Mouse (Mus musculus) heart, embryonic 10.5 days (tissue): ENCODE measurements at regions not wholly inside any gene's neighbourhood (a gene's known extent, or its start where the extent isn't known, plus 50 kb on each side); places are given as distances from the start of the nearest gene placed in this dataset.
A peak's percentile ranks its signal among the peaks of the same experiment; 100 is the strongest.

Experiments used
- DNase-seq: peaks from one replicate; pipeline ENCODE4 v3.0.0-alpha.2; 2017; ENCODE audit warnings: low spot score
- H3K27ac ChIP-seq: fragments of 300-500 bp; sonication (generic); 2 replicates; pipeline ENCODE4 v1.5.1; 2016; ENCODE audit warnings: mild to moderate bottlenecking
- H3K27me3 ChIP-seq: fragments of 300-500 bp; sonication (generic); 2 replicates; pipeline ENCODE4 v1.6.1; 2016; ENCODE audit warnings: mild to moderate bottlenecking; ENCODE audit not compliant: poor library complexity, insufficient read depth, severe bottlenecking
- H3K36me3 ChIP-seq: fragments of 300-500 bp; sonication (generic); 2 replicates; pipeline ENCODE4 v1.6.1; 2016; ENCODE audit warnings: mild to moderate bottlenecking, moderate library complexity
- H3K4me1 ChIP-seq: fragments of 300-500 bp; sonication (generic); 2 replicates; pipeline ENCODE4 v1.6.1; 2016; ENCODE audit warnings: mild to moderate bottlenecking
- H3K4me3 ChIP-seq: fragments of 300-500 bp; sonication (generic); 2 replicates; pipeline ENCODE4 v1.5.1; 2016; ENCODE audit warnings: mild to moderate bottlenecking, moderate library complexity
- H3K9me3 ChIP-seq: fragments of 300-500 bp; sonication (generic); 2 replicates; pipeline ENCODE4 v1.6.1; 2016; ENCODE audit warnings: mild to moderate bottlenecking, moderate library complexity
- WGBS: fragments of 180-500 bp; shearing (Covaris S2); methylation state at CpG from one replicate; pipeline ENCODE4 v1.1.7; 2016; 5-methylcytosine and 5-hydroxymethylcytosine counted together

GRCm38 (mm10) chr15:6044511-6045256, 254.9 kb upstream of the Dab2 start:
- no peak overlapping the region for H3K27ac ChIP-seq
- no peak overlapping the region for H3K4me3 ChIP-seq
- H3K9me3 ChIP-seq, result no peaks in the 10 kb centered on the region
- no peak for DNase-seq
- 45% methylated on average over 10 of the region's 10 CpGs for WGBS
- H3K4me1 ChIP-seq, result no peaks in the 10 kb centered on the region
- H3K27me3 ChIP-seq, result no peaks in the 10 kb centered on the region
- no peaks in the 10 kb centered on the region for H3K36me3 ChIP-seq

- Histone ChIP-seq H3K4me1 (no peaks in the 10 kb centered on the region), H3K36me3 (no peaks in the 10 kb centered on the region), H3K27ac (no peak overlapping the region), H3K9me3 (no peaks in the 10 kb centered on the region), H3K4me3 (no peak overlapping the region), H3K27me3 (no peaks in the 10 kb centered on the region)
- no peak for DNase-seq
- WGBS, result 89% methylated on average over 3 of the region's 3 CpGs
Measured at GRCm38 (mm10) chr15:6055703-6056102, 243.9 kb upstream of the Dab2 start.

- no peaks in the 10 kb centered on the region for H3K9me3 ChIP-seq
- no peaks in the 10 kb centered on the region for H3K4me1 ChIP-seq
- no peaks in the 10 kb centered on the region for H3K27me3 ChIP-seq
- WGBS, result 57% methylated on average over 11 of the region's 11 CpGs
- no peak overlapping the region for H3K27ac ChIP-seq
- H3K4me3 ChIP-seq, result no peak overlapping the region
- H3K36me3 ChIP-seq, result no peaks in the 10 kb centered on the region
- no peak for DNase-seq
Measured at GRCm38 (mm10) chr15:6056887-6057626, 242.5 kb upstream of the Dab2 start.

DNA sequence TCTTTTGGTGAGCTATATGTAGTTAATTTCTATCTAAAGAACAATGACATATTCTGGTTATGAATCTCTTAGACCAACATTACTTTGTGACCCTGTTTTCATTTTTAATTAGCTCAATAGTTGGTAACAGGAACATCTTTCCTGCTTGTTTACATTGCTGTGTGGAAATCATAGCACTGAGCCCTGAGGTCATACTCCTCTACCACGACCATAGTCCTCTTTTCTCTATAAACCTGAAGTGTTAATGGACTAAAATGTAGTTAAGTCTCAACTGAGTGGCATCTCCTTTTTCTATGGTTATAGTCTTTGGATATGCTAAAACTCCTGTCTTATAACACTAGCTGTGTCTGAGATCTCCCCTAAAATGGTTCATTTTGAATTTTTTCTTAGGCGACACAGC, 240.2 kb upstream of the Dab2 start:
- H3K36me3 ChIP-seq, result no peaks in the 10 kb centered on the region
- no peak overlapping the region for H3K4me3 ChIP-seq
- no peaks in the 10 kb centered on the region for H3K4me1 ChIP-seq
- 66% methylated on average over 2 of the region's 2 CpGs for WGBS
- H3K27ac ChIP-seq, result no peak overlapping the region
- no peaks in the 10 kb centered on the region for H3K27me3 ChIP-seq
- no peaks in the 10 kb centered on the region for H3K9me3 ChIP-seq
- no peak for DNase-seq

DNA sequence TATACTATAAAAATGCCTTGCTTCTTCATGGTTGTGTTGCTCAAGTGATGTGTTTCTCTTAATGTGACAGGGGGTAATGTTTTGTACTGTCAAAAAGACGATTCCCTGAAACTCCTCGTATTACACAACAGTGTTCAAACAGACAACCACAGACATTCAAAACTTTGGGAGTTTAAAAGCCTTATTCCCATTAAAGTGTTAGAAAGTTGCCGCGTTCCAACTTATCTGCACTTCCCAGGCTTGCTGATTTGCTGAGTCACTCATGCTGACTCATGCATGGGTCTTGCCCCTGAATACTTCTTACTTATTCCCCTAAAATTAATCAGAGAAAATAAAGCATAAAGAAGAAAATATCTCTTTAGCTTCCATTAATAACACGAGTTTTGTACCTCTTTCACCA, 239.8 kb upstream of the Dab2 start:
- no peaks in the 10 kb centered on the region for H3K36me3 ChIP-seq
- H3K4me1 ChIP-seq, result no peaks in the 10 kb centered on the region
- DNase-seq, result no peak
- H3K9me3 ChIP-seq, result no peaks in the 10 kb centered on the region
- H3K27ac ChIP-seq, result no peak overlapping the region
- no peak overlapping the region for H3K4me3 ChIP-seq
- WGBS, result 72% methylated on average over 5 of the region's 5 CpGs
- H3K27me3 ChIP-seq, result no peaks in the 10 kb centered on the region

DNA sequence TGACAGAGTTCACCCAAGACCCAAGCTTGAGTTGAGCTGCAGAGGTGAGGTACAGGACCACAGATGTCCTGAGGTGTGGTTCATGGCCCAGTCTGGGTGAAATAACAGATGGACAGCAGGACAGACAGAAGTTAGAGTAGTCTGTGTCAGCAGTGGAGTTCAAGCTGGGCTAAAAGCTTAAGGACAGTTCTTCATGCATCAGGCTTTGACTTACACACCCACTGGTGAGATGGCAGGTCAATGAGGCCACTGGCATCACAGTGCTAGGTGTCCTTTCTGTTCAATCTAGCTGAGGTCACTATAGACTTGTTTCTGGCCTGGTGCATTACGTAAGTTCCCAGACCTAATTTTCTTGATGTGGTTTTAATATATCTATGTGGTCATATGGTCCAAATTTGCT, 238.9 kb upstream of the Dab2 start:
- 93% methylated on average over 1 of the region's 1 CpGs for WGBS
- no peak for DNase-seq
- Histone ChIP-seq H3K36me3 (no peaks in the 10 kb centered on the region), H3K4me3 (no peak overlapping the region), H3K9me3 (no peaks in the 10 kb centered on the region), H3K27me3 (no peaks in the 10 kb centered on the region), H3K27ac (0 out of 2 replicates have a peak overlapping the region, but pooled peaks have one; percentile 36), H3K4me1 (no peaks in the 10 kb centered on the region)

GRCm38 (mm10) chr15:6065100-6065499, 234.5 kb upstream of the Dab2 start:
- no peak for DNase-seq
- Histone ChIP-seq H3K4me1 (no peaks in the 10 kb centered on the region), H3K36me3 (no peaks in the 10 kb centered on the region), H3K9me3 (no peaks in the 10 kb centered on the region), H3K4me3 (no peak overlapping the region), H3K27me3 (no peaks in the 10 kb centered on the region), H3K27ac (no peak overlapping the region)
- WGBS, result 91% methylated on average over 3 of the region's 3 CpGs

DNA sequence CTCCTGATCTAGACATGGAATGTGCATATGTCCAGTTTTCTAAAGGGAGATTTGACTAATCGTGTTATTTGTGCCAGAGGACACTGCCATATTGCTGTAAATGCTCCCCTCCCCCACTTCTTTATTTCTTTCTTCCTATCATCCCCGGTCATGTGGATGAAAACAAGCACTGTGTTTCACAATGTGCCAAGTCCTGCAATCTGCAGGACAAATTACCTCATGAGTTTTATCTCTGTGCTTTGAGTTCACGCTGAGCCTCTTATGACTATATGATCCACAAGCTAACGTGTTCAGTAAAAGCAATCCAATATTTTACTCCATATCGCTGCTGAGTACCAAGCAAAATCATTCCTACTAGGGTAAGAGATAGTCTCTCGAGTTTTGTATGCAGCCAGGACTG, 232.2 kb upstream of the Dab2 start:
- Histone ChIP-seq H3K27ac (no peak overlapping the region), H3K9me3 (no peaks in the 10 kb centered on the region), H3K4me3 (no peak overlapping the region), H3K27me3 (no peaks in the 10 kb centered on the region), H3K4me1 (no peaks in the 10 kb centered on the region), H3K36me3 (no peaks in the 10 kb centered on the region)
- DNase-seq, result no peak
- 75% methylated on average over 6 of the region's 6 CpGs for WGBS

- Histone ChIP-seq H3K27me3 (no peaks in the 10 kb centered on the region), H3K27ac (no peak overlapping the region), H3K4me3 (no peak overlapping the region), H3K9me3 (no peaks in the 10 kb centered on the region), H3K4me1 (no peaks in the 10 kb centered on the region), H3K36me3 (no peaks in the 10 kb centered on the region)
- no peak for DNase-seq
- WGBS, result 93% methylated on average over 8 of the region's 8 CpGs
Measured at GRCm38 (mm10) chr15:6068371-6068770, 231.2 kb upstream of the Dab2 start.

GRCm38 (mm10) chr15:6071873-6072272, 227.7 kb upstream of the Dab2 start:
- Histone ChIP-seq H3K4me3 (no peak overlapping the region), H3K36me3 (no peaks in the 10 kb centered on the region), H3K9me3 (no peaks in the 10 kb centered on the region), H3K27ac (no peak overlapping the region), H3K27me3 (no peaks in the 10 kb centered on the region), H3K4me1 (no peaks in the 10 kb centered on the region)
- no peak for DNase-seq

DNA sequence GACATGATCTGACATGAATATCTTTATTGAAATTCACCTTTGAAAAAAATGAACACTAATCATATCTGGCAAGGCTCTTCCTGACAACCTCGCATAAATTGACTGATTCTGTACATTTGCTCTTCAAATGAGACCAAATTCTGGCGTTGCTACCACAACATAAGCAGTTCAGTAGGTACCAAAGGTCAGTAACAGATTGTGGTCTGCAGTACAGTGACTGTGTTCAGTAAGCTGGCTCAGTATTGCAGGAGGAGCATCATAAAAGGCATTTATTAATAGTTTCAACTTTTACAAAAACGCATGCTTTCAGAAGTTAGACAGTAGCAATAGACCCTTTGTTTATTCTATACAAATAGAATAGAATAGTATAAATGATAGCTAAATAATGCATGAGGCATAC, 226.7 kb upstream of the Dab2 start:
- 79% methylated on average over 3 of the region's 3 CpGs for WGBS
- H3K9me3 ChIP-seq, result no peaks in the 10 kb centered on the region
- no peak overlapping the region for H3K27ac ChIP-seq
- H3K36me3 ChIP-seq, result no peaks in the 10 kb centered on the region
- no peak overlapping the region for H3K4me3 ChIP-seq
- no peaks in the 10 kb centered on the region for H3K27me3 ChIP-seq
- no peak for DNase-seq
- H3K4me1 ChIP-seq, result no peaks in the 10 kb centered on the region

GRCm38 (mm10) chr15:6080714-6081635, 218.6 kb upstream of the Dab2 start:
- no peaks in the 10 kb centered on the region for H3K4me1 ChIP-seq
- no peak overlapping the region for H3K4me3 ChIP-seq
- no peaks in the 10 kb centered on the region for H3K36me3 ChIP-seq
- H3K27ac ChIP-seq, result no peak overlapping the region
- H3K27me3 ChIP-seq, result no peaks in the 10 kb centered on the region
- H3K9me3 ChIP-seq, result no peaks in the 10 kb centered on the region
- 61% methylated on average over 8 of the region's 8 CpGs for WGBS
- DNase-seq, result no peak

DNA sequence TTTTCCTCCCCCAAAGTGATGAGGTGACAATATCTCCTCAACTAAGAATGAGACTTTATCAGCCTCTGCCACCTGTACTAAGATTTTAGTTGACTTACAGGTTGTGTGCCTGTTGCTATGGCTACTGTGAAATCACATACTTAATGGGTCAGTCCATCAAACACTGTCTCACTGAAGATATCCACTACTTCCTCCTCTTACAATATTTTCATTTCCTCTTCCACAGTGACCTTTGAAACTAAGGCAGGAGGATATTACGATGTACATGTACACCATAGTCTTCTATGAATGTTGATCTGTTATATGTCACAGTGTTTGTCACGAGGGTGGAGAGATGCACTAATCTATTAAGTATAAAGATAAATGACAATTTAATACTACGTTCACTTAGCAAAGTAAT, 212.4 kb upstream of the Dab2 start:
- Histone ChIP-seq H3K4me1 (no peaks in the 10 kb centered on the region), H3K4me3 (no peak overlapping the region), H3K27me3 (no peaks in the 10 kb centered on the region), H3K9me3 (no peaks in the 10 kb centered on the region), H3K36me3 (no peaks in the 10 kb centered on the region), H3K27ac (no peak overlapping the region)
- no peak for DNase-seq
- WGBS, result 73% methylated on average over 3 of the region's 3 CpGs
